Mouse (Mus musculus) forebrain, embryonic 12.5 days (tissue): ENCODE measurements around the gene Galp. TPM values are rescaled to one million over a fixed set of nuclear protein-coding genes. Genes with fewer than 3 reads are reported as not detected.

Experiments used
- ATAC-seq: fragments of 200-750 bp; cut with Nextera tagmentation; 2 replicates; pipeline ENCODE4 v1.8.0; 2017; ENCODE audit warnings: moderate TSS enrichment; ENCODE audit not compliant: low FRiP score
- H3K27ac ChIP-seq: fragments of 300-500 bp; sonication (generic); 2 replicates; pipeline ENCODE4 v1.5.1; 2016; ENCODE audit warnings: mild to moderate bottlenecking
- H3K27me3 ChIP-seq: fragments of 300-500 bp; sonication (generic); 2 replicates; pipeline ENCODE4 v1.6.1; 2016; ENCODE audit warnings: mild to moderate bottlenecking
- H3K36me3 ChIP-seq: fragments of 300-500 bp; sonication (generic); replicated peaks from 2 replicates; pipeline ENCODE4 v1.6.1; 2016; ENCODE audit warnings: mild to moderate bottlenecking
- H3K4me1 ChIP-seq: fragments of 300-500 bp; sonication (generic); 2 replicates; pipeline ENCODE4 v1.6.1; 2016
- H3K4me2 ChIP-seq: fragments of 300-500 bp; sonication (generic); 2 replicates; pipeline ENCODE4 v1.6.1; 2016; ENCODE audit warnings: mild to moderate bottlenecking, moderate library complexity
- H3K4me3 ChIP-seq: fragments of 300-500 bp; sonication (generic); replicated peaks from 2 replicates; pipeline ENCODE4 v1.5.1; 2016; ENCODE audit warnings: mild to moderate bottlenecking
- H3K9ac ChIP-seq: fragments of 300-500 bp; sonication (generic); 2 replicates; pipeline ENCODE4 v1.6.1; 2016; ENCODE audit warnings: mild to moderate bottlenecking
- H3K9me3 ChIP-seq: fragments of 300-500 bp; sonication (generic); 2 replicates; pipeline ENCODE4 v1.6.1; 2016
- WGBS: fragments of 180-500 bp; shearing (Covaris S2); methylation state at CpG from one replicate; pipeline ENCODE4 v1.1.7; 2016; 5-methylcytosine and 5-hydroxymethylcytosine counted together
- polyA plus RNA-seq: library from polyadenylated mRNA; unstranded; fragments of >200 nt; fragmentation: Nextera tagmentation; extraction: Ambion mirVana; gene quantifications from 2 replicates; pipeline ENCODE4 v1.2.1, GENCODE M21; 2016

Gene Galp
- polyA plus RNA-seq, 1 experiment from 2014 or later, result not detected

- no peak overlapping the region for H3K9ac ChIP-seq
- WGBS, result 67% methylated on average over 8 of the region's 8 CpGs
- H3K4me1 ChIP-seq, result no peaks in the 10 kb centered on the region
- H3K36me3 ChIP-seq, result no peaks in the 10 kb centered on the region
- ATAC-seq, result no peak
- H3K9me3 ChIP-seq, result no peaks in the 10 kb centered on the region
- H3K27ac ChIP-seq, result no peak overlapping the region
- H3K4me2 ChIP-seq, result no peak overlapping the region
- H3K4me3 ChIP-seq, result no peak overlapping the region
- H3K27me3 ChIP-seq, result no peaks in the 10 kb centered on the region
Observed at GRCm38 (mm10) chr7:6265695-6266094, 68.8 kb downstream of the Galp start.

Other genes with a start within 250 kb of the Galp start
- gene Vmn1r65, start 186.1 kb upstream of the Galp start, polyA plus RNA-seq, result not detected in 2 replicates
- not detected in 2 replicates for gene Nlrp4c, start 151.9 kb upstream of the Galp start, polyA plus RNA-seq
- 27.8 and 30.9 TPM in 2 replicates for gene Zfp787, start 41.1 kb upstream of the Galp start, polyA plus RNA-seq
- gene Zfp444, start 24.9 kb upstream of the Galp start, polyA plus RNA-seq, result 75.1 and 81.3 TPM in 2 replicates
- not detected in 2 replicates for gene Zscan5b, start 25.2 kb downstream of the Galp start, polyA plus RNA-seq
- gene Epp13, start 55.6 kb downstream of the Galp start, polyA plus RNA-seq, result not detected in 2 replicates
- 14.0 and 15.8 TPM in 2 replicates for gene Zfp667, start 89.5 kb downstream of the Galp start, polyA plus RNA-seq
- 7.2 and 7.5 TPM in 2 replicates for gene Zfp583, start 134.2 kb downstream of the Galp start, polyA plus RNA-seq
- gene Gm3854, start 146.7 kb downstream of the Galp start, polyA plus RNA-seq, result 3.8 and 4.1 TPM in 2 replicates
- gene Zfp78, start 166.2 kb downstream of the Galp start, polyA plus RNA-seq, result 2.8 TPM in 2 replicates
- gene Zfp28, start 186.2 kb downstream of the Galp start, polyA plus RNA-seq, result 15.2 and 15.8 TPM in 2 replicates
- 0.82 and 1.6 TPM in 2 replicates for gene Smim17, start 201.6 kb downstream of the Galp start, polyA plus RNA-seq
- gene Gm20715, start 213.2 kb downstream of the Galp start, polyA plus RNA-seq, result not detected in 2 replicates
- 0.11 TPM in 1 of 2 replicates, not detected in the other for gene Olfr1344, start 241.6 kb downstream of the Galp start, polyA plus RNA-seq